Mouse (Mus musculus) right cerebral cortex, postnatal 4 days (tissue): Measurements from ENCODE around the gene Anxa6.

Source experiments
- DNase-seq: peaks from one replicate; pipeline ENCODE4 v3.0.0-alpha.2; 2022

Anxa6 gene

DNA sequence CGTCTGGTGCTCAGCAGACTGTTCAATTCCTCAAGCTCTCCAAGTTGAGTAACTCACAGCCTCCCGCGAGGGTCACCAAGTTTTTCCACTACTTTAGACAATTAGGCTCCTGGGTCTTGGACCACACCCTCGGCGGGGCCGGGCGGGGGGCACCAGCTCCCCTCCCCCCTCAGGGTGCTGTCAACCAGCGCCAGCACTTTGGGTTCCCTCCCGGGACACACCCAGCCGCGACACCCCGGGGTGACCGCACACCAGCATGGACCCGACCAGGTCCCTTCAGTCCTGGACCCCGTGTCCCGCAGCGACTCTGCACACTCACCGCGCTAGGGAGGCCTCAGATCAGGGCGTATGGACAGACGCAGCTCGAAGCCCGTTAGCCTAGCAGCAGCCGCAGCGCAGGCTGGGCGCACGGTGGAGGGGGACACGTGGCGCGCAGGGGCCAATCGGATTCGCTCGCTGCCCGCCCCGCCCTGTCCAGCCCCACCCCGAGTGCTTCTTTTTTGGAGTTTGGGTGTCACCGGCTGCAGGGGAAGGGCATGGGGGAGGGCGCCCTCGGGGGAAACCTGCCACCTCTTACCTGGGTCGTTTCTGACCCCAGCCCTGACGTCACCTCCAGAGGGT, at the start of gene Anxa6:
TSS of gene Anxa6 (minus strand) at position 406 of the 621 bp plus-strand sequence.
- peak; percentile 78 for DNase-seq

DNA sequence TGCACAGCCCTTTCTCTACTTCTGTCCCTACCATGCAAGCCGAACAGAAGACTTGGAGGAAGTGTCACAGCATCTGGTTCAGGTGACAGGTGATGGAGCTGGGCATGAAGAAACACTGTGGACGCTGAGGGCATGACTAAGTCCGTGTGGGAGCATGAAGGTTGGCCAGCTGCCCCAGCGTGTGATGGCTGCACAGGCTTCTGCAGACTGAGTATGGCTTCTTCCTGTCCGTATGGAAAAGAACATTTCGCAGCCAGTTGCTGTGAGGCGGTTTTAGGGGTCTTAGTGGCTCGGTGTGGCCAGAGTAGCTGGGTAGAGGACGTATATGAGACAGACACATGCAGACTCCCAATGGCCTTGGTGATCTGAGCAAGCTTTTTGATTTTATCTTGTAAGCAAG, 48.0 kb upstream of the Anxa6 start:
- DNase-seq = no peak

DNA sequence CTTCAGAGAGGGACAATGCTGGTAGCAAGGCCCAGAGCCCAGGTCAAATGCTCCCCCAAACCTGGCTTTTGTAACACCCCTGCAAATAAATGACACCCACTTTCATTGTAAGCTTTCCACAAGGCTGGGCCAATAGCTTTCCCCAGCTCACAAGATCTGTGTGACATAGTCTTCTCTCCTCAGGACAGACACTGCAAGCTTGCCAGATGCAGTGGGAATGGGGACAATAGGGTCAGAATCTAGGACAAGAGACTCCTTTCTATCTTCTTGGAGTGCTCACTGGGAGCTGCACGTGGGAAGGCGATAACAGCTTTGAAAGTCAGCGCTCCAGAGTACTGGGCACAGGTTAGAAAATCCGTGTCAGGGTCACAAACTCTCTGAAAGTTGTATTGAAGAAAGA, 45.9 kb upstream of the Anxa6 start:
- DNase-seq = no peak

DNA sequence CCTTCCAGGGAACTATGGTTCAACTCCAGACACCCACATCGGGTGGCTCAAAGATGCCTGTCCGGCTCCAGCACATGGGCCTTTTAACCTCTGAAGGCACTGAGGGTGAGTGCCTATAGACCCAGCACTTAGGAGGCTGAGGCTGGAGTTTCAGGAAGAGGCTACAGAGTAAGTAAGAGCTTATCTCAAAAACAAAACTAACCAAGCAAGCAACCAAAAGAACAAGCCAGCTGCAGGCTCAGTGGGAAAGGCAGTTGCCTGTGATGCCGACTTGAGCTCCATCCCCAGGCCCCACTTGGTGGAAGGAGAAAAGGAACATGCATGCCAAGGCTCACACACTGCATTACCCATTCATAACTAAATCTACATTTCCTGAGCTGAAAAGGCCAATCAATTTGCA, 45.3 kb upstream of the Anxa6 start:
- no peak for DNase-seq

DNA sequence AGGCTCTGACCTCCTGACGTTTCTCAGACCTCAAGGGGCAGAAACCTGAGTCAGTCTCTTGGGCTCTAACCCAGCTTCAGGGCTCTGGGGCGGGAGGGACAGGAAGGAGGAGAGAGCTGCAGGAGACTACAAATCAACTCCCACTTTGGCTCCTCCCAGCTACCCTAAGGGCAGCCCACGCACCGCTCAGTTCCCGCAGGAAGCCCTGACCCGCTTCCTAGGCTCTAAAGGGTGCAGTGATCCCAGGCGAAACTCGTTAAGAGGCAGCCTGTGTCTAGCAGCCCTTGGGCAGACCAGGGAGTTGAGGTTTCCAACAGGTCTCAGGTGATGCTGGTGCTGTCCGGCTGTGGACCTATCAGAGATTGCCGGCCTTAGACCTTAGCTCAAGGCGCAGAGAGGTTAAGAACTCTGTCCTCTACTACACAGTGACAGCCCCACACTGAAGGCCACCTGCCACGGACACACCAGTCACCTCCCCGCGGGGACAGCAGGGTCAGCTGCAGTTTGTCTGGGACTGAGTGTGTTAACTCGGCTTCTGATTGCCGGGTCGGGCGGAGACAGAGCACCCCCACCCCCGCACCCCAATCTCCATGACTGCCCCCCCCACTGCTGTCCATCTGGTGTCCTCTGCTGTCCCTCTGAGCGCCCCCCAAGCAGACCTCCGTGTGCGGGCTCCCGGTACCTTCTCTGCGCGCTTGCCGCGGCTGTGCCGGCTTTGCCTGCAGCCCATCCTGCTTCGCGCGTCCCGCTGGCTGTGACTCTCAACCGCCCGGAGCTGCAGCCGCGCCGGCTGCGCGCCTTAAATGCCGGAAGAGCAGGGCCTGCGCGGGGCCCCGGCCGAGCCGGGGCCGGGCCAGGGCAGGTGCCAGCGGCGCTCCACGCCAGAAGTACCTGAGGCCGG, 44.3 kb upstream of the Anxa6 start, which contains the start of gene Ccdc69:
TSS of gene Ccdc69 (minus strand) at position 801 of the 901 bp plus-strand sequence.
- peak; percentile 47 for DNase-seq

DNA sequence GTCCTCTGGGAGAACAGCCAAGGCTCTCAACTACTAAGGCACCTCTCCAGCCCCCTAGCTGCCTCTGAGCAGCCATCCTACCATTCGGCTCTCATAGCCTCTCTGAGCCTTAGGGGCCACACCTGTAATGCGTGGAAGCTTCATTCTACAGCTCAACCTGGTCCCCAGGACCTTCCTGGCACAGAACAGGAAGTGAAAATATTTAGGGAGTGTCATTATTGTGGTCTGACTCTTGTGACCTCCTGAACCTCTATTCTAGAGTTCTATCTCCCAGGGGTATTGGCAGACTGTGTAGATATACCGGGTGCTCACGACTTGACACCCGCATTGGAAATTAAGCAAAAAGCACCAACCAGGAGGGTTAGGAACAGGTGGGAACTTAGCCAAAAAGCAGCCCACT, 43.0 kb upstream of the Anxa6 start:
- DNase-seq = no peak

DNA sequence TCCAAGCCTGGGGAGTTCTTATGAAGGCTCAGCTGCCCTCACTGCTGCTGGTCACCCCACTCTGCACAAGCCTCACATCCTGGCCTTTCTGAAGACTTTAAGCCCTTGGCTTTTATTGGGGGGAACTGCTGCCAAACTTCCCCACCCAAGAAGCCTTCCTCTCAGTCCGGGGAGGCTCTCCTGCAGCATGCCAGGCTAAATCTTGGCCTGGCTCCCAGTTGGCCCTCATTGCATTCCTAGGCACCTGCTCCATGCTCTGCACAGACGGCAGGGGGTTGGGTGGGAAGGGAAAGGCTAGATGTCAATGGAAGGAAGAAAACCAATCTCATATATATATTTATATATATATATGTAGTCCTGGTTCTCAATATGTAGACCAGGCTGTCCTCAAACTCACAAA, 42.4 kb upstream of the Anxa6 start:
- DNase-seq = peak; percentile 26

DNA sequence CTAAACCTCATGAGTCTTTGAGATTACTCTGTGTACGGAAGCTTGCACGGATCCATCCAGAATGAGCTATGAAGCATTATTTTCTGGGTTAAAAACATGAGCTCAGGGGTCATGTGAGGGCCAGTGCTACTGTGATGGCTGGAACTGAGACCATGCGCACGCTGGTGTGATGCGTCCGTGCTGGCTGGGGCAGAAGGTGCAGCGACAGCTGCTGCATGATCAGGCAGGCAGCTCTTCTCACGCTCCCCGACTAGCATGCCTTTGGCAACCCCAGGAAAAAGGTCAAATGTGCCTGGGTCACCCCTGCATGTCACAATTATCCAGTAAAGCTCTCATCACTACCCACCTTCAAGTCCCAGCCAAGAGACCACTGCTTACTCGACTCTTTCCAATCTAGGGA, 39.9 kb upstream of the Anxa6 start:
- no peak for DNase-seq

DNA sequence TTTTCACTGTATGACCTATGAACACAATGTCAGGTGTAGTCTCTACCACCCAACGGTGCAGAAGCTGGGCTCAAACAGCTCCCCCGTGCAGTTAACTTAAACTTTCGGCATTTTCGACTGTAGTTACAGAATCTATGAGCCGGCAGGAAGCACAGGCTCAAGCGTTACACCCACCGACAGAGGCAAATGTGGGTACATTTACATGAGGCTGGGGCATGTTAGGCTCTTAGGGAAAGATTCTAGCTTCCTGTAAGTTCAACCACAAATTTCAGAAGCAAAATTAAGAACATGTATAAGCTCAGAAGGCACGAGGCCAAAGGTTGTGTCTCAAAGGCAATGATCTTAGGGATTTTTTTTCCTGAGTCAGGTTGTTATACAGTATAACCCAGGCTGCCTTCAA, 39.2 kb upstream of the Anxa6 start:
- DNase-seq = no peak

DNA sequence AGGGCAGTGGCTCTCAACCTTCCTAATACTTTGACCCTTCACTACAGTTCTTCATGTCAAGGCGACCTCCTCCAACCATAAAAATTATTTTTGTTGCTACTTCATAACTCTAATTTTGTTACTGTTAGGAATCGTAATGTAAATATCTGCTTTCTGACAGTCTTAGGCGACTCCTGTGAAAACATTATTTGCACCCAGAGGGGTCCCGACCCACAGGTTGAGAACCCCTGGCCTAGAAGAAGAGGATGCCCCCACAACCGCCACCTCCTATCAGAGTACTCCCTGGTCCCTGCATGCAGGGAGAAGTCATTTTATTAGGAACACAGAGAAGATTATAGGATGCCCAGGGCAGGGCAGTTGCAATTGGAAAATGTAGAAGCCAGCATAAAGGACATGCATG, 38.1 kb upstream of the Anxa6 start:
- DNase-seq = no peak

DNA sequence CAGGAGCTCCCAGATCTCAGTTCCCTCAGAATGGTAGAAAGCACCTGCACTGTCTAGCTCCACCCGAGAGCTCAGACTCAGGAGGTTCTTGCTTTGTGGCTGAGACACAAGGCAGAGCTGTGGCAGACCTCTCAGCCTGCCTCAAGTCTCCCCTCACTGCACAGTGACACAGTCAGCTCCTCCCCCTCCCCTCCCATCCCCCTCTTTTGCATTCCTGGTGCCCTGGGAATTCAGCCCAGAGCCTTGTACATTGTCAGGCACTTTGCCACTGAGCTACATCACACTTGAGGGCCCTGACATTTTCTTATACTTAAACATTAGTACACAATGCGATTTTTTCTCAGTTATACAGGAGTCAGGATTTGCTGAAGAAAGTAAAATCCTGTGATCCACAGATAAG, 35.8 kb upstream of the Anxa6 start:
- DNase-seq = no peak

DNA sequence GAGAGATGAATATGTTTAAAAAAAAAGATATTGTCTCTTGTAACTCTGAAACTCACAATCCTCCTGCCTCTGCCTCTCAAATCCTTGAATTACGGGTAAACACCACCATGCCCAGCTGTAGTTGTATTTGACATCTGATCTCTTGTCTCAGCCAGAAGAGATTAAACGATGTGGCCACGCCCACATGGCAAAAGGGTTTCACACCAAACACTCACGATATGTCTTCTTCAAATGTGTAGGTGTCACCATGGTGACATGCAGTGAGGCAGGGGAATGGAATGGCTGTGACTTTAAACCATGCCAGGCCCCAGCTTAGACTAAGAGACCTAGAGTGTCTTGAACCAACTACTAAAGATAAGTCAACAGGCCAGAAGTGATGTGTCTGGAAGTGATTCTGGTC, 33.7 kb upstream of the Anxa6 start:
- no peak for DNase-seq

DNA sequence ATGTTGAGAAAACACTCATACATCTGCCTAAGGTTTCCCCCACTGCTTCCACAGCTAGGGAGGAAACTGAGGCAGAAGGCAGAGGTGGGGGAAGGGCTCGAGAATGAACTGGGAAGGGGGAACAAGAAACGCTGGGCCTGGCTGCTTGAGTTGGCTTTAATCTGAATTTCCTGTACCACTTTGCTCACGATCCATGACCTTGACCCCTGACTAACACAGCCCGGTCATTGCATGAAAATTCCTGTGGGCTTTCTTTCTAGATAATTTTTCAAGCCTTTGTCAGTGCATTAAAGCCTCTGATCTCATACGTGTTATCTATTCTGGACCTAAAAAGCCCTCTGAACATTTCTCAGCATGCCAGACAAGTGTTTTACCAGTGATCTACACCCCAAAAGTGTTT, 29.6 kb upstream of the Anxa6 start:
- DNase-seq = no peak

DNA sequence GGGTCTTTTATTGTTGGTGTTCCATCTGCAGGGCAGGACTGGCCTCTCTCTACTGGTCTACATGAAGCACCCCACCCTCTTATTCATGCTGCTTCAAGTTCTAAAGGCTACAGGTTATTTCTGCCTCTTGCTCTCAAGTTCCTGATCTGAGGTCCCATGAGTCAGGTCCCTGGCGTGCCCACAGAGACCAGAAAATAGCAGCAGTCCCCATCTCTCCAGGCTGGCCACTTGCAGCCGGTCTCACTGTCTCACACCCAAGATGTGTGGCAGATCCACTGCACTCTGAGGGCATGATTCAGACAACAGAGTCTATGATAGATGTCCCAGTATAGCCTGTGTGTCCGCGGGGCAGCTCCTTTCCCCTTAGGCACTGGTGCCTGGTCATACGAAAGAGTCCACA, 27.6 kb upstream of the Anxa6 start:
- no peak for DNase-seq

DNA sequence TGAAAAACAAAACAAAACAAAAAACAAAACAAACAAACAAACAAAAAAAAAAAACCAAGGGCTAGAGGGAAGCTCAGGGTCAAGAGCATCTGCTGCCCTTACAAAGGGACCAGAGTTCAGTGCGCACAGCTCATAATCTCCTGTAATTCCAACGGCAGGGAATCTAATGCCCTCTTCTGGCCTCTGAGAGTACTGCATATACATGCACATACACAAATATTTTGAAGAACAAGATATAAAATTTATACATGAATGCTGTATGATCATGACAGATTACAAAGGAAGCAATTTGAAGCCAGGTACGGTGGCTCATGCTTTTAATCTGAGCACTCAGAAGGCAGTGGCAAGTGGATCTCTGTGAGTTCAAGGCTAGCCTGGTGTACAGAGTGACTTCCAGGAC, 24.3 kb upstream of the Anxa6 start:
- no peak for DNase-seq

DNA sequence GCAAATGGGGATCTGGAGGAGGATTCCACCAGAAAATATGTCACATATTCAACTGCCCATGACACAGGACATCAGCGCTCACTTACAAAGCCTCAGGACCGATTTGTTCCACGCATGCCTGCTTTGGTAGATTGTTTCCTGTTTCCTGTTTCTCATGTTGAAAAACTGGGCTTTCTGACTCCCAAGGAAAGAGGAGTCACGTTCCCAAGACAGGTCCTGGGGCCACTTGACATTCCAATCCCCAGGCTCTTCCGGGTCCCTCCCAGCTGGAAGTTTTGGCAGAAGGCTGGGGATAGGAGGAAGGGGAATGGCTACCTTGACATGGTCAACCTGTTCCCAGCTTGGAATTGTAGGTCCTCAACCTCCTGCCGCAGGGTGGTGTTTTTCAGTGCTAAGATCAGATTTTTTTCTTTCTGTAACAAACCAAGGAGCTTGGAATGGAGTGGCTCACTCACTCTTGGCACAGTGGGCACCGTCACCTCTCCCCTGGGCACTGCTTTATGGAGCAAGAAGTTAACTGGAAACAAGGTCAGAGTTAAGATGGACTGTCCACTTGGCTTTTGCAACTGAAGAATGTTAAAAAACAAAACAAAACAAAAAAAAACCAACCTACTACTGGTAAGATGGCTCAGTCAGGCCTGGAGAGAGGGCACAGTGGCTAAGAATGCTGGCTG, 17.7 kb upstream of the Anxa6 start:
- no peak for DNase-seq

DNA sequence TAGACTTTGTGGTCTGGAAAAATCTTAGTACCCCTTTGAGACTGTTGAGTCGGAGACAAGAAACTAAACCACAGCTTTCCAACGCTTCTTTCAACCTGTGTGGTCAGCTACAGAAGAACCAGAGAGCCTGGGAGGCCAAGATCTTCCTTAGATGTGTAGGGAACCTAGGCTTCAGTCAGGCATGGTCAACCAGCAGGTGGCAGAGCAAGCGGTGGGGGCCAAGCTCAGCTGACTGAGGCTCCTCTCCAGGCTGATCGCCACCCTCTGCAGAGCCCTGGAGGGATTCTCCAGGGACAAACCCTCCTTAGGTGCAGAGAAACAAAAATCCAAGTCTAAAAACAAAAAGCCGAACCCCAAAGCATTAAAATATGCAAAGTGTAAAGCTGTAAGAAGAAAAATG, 13.4 kb upstream of the Anxa6 start:
- DNase-seq = no peak

DNA sequence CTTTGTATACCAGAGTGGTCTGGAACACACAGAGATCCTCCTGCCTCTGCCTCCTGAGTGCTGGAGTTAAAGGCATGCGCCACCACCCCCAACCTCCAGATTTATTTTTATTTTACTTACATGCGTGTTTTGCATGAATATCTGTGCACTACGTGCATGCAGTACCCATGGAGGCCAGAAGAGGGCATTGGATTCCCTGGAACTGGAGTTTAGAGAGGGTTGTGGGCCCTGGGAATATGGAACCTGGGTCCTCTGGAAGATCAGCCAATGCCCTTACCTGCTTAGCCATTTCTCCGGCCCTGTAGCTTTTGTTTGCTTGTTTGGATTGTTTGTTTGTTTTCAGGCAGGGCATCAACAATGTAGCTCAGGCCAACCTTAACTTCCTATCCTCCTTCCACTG, 8.1 kb upstream of the Anxa6 start:
- DNase-seq = no peak

DNA sequence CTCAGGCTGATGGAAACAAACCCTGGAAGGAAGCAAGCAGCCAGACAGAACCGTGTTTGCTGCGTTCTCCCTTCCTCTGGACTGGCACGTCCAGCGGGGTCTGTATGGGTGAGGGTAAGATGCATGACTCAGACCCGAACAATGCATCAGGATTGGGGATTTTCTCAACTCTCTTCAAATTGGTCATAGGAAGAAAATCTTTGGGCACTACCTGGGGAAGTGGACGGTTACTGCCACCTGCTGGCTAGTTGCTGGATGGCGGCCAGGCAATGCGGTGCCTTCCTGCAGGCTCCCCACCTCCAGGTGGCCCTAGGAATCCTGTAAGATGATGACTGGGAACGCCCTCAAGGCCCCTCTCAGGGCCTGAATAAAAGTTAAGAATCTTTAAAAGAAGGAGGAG, 6.3 kb upstream of the Anxa6 start:
- DNase-seq = peak; percentile 83

DNA sequence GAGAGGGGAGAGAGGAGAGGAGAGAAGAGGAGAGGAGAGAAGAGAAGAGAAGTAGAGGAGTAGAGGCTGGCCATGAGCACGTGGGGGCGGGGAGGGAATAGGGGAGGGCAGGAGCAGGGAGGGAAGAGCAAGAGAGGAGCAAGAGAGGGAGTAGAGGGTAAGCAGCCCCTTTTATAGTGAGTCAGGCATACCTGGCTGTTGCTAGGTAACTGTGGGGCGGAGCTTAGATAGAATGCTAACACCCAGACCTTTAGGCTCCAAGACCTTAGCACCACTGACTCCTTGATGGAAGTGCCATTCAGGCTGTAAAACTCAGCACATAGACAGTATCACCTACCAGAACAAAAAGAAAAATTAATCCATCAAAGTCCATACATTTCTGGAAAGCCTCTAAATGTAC, 3.4 kb upstream of the Anxa6 start:
- DNase-seq = no peak

DNA sequence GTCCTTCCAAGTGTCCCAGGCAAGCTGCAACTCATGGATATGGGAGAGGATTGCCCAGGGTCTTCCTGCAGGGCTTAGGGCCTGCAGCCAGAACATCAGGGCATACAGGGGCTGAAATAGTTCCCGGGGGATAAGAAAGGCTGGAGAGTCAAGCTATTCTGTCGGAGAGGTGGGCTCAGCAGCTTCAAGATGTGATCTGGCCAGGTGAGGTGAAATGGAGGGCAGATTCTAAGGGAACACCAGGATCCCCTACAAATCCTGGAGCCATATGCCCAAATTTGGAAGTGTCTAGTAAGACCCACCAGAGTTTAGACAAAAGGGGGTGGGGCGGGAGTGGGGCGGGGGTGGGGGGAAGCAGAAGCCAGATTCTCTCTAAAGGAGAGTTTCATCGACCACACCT, 959 bp downstream of the Anxa6 start:
- no peak for DNase-seq

DNA sequence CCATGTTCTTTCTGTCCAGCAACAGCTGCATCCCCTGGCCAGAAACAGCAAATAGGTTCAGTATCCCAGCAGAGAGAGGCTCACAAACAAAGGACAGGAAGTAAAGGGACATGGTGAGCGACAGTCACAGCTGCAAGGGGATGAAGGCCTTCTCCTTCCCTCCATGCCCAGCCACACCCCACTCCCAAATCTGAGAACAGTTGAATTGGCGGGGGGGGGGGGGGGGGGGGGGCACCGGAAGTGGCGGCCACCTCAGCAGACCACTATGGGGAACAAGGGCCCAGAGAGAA, 1.3 kb downstream of the Anxa6 start:
- DNase-seq = no peak

DNA sequence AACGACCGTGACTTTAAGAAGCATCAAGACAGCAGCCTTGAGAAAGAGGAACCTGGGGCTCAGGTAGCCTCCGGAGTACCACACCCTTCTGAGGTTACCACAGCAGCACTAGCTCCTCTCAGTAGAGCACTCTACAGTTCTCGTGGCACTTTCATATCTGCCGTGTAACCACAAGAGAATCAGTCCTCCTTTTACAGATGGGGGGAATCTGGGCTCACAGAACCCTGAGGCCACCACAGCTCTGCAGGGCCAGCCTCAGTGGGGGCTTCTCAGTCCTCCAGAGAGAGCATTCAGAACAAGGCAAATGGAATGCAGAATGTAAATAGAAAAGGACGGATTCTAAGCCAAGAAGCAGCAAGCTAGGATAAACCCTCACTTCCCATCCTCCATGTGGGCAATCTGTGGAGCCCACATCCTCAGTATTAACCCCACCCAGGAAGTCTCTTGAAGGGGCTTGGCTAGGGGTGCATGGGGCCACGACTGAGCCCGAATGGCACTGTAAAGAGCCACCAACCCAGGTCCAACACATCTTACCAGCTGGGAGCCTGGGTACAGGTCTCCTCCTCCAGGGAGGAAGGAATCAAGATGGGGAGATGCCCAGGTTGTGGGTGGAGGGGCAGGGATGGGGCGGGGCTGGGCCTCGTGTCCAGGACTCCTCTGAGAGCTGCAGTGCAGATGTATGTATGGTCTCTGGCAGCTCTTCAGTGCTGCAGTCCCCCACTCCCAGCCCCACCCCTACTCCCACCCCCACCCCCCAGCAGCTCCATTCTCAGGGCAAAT, 1.8 kb downstream of the Anxa6 start:
- no peak for DNase-seq
